Mouse (Mus musculus) spleen, adult 2 months (tissue): ENCODE results near the gene Kcnf1.

Experiments used
- CTCF ChIP-seq: fragments of 200-500 bp; IDR thresholded peaks from 2 replicates; pipeline ENCODE4 v1.5.1; 2011; ENCODE audit warnings: mild to moderate bottlenecking, inconsistent platforms; ENCODE audit not compliant: insufficient read depth, insufficient read length, insufficient replicate concordance; ENCODE audit errors: extremely low read depth
- POLR2A ChIP-seq: fragments of 200-500 bp; IDR thresholded peaks from 2 replicates; pipeline ENCODE4 v1.6.1; 2011; ENCODE audit warnings: low read depth, low read length, inconsistent platforms

DNA sequence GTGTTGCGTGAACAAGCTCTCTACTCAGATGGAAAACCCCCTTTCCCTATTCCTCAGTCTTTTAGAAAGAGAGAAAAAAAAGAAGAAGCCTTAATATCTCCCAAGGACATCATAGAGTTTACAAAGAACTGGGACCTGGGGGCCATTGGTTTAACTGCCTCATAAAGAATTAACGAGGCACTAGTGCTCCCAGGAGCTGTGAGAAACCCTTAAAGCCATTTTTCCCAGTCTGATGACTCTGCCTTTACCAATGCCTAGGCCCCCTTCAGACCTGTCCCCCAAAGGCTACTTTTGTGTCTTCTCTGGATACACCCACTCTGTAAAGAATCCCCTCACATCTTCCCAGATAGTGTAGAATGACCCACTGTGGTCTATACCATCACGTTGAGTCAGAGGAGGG lies 46.4 kb upstream of the Kcnf1 start:
- no peak for TF ChIP-seq POLR2A
- no peak for TF ChIP-seq CTCF
